Mouse (Mus musculus) erythroblast, embryonic 14.5 days (primary cell): ENCODE data around the gene Cdkal1. TPM values are rescaled to one million over a fixed set of nuclear protein-coding genes. Genes with fewer than 3 reads are reported as not detected.

Experiments
- H3K27me3 ChIP-seq: 2 replicates; pipeline ENCODE4 v1.6.1; 2012; ENCODE audit warnings: inconsistent platforms; ENCODE audit not compliant: control insufficient read depth
- H3K36me3 ChIP-seq: 2 replicates; pipeline ENCODE4 v1.6.1; 2012; ENCODE audit warnings: mild to moderate bottlenecking, inconsistent platforms; ENCODE audit not compliant: control insufficient read depth
- H3K4me1 ChIP-seq: 2 replicates; pipeline ENCODE4 v1.6.1; 2012; ENCODE audit warnings: inconsistent platforms; ENCODE audit not compliant: control insufficient read depth
- H3K4me3 ChIP-seq: replicated peaks from 2 replicates; pipeline ENCODE3; 2012; ENCODE audit warnings: moderate library complexity, mild to moderate bottlenecking, inconsistent platforms
- H3K9me3 ChIP-seq: 2 replicates; pipeline ENCODE4 v1.6.1; 2012; ENCODE audit warnings: low read length, inconsistent platforms, mixed read lengths; ENCODE audit not compliant: control insufficient read depth
- GATA1 ChIP-seq: IDR thresholded peaks from 2 replicates; pipeline ENCODE4 v1.6.1; 2012; ENCODE audit warnings: low read length, inconsistent platforms, mixed read lengths
- TAL1 ChIP-seq: IDR thresholded peaks from 3 replicates; pipeline ENCODE4 v1.6.1; 2012; ENCODE audit warnings: low read length, inconsistent platforms, mixed read lengths
- polyA plus RNA-seq: library from polyadenylated mRNA; stranded (reverse); fragments of >175 nt; gene quantifications from 2 replicates; pipeline ENCODE4 v1.2.3, GENCODE M21; 2012

Cdkal1 gene
- polyA plus RNA-seq, 1 experiment = 0.10 TPM

DNA sequence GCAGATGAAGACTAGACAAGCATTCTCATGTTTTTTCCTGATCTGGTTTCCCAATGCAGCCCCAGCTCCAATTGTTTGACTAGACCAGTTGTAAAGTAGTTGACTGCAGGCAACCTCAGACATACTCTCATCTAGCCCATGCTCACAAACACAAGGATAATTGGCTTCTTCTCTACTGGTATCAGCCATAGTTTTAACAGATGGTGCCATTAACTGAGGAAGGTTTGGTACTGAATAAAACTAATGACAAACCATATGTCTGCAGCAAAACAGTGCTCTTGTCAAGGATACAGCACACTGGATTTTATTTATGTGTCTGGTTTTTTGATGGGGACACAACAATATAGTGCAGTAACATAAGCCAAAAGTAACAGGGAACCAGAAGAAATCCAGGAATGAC is 52.8 kb downstream of the Cdkal1 start:
- Histone ChIP-seq H3K36me3 (no peaks in the 10 kb centered on the region), H3K9me3 (no peaks in the 10 kb centered on the region), H3K4me3 (no peak overlapping the region), H3K27me3 (no peaks in the 10 kb centered on the region), H3K4me1 (no peaks in the 10 kb centered on the region)
- TF ChIP-seq GATA1 (no peak), TAL1 (no peak)

DNA sequence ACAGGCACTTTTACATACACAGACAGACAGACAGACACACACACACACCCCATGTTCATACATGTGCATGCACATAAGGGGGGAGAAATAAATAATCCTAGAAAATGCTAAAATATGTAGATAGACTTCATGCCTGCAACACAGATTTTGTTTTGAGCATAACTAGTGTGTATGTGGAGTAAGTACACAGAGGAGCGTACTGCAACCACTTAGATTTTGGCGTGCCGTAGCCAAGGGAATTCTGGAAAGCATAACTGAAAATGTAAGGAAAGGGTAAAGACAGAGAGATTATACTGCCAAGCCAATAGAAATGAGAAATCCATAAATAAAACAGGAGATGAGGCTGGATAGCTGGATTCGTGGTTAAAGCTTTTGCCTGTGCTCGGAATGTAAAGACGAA is 55.4 kb downstream of the Cdkal1 start:
- TF ChIP-seq GATA1 (no peak), TAL1 (no peak)
- Histone ChIP-seq H3K4me3 (no peak overlapping the region), H3K36me3 (no peaks in the 10 kb centered on the region), H3K4me1 (no peaks in the 10 kb centered on the region), H3K27me3 (no peaks in the 10 kb centered on the region), H3K9me3 (no peaks in the 10 kb centered on the region)

DNA sequence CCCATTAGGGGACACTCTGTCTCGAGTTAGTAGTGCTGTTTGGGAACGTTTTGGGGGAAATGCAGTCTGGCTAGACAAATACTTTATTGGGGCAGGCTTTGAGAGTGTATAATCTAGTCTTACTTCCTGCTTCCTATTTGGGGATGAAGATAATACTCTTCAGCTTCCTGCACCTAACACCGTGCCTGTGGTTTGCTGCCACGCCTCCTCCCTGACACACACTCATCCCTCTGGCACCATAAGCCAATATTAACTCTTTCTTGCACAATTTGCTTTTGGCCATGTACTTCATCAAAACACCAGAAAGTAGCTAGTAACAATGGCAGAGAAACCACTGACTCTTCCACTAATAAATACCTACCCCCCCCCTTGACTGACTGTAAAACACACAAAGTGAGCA is 63.4 kb downstream of the Cdkal1 start:
- H3K36me3 ChIP-seq = no peaks in the 10 kb centered on the region
- no peak overlapping the region for H3K4me3 ChIP-seq
- TF ChIP-seq GATA1 = no peak
- no peak for TF ChIP-seq TAL1
- H3K4me1 ChIP-seq = no peaks in the 10 kb centered on the region
- H3K9me3 ChIP-seq = no peaks in the 10 kb centered on the region
- no peaks in the 10 kb centered on the region for H3K27me3 ChIP-seq

DNA sequence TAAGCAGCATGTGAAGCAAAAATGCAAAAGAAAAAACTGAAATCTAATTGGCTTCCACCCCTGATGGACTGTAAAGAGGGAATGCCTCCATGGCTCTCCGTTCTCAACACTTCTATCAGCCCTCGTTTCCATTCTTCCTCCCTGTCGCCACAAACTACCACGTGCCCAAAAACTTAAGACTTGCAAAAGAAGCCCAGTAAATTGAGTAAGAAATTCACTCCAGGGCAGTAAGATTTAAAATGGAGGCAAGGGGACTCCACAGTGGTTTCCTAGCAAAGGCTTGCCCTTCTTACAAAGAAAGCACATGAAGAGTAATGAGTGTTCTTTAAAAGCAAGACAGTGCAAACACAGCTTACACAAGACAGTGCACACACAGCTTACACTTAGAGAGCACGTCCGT is 64.0 kb downstream of the Cdkal1 start:
- H3K27me3 ChIP-seq = no peaks in the 10 kb centered on the region
- no peaks in the 10 kb centered on the region for H3K36me3 ChIP-seq
- no peak for TF ChIP-seq GATA1
- no peak for TF ChIP-seq TAL1
- H3K4me1 ChIP-seq = no peaks in the 10 kb centered on the region
- H3K4me3 ChIP-seq = no peak overlapping the region
- no peaks in the 10 kb centered on the region for H3K9me3 ChIP-seq

DNA sequence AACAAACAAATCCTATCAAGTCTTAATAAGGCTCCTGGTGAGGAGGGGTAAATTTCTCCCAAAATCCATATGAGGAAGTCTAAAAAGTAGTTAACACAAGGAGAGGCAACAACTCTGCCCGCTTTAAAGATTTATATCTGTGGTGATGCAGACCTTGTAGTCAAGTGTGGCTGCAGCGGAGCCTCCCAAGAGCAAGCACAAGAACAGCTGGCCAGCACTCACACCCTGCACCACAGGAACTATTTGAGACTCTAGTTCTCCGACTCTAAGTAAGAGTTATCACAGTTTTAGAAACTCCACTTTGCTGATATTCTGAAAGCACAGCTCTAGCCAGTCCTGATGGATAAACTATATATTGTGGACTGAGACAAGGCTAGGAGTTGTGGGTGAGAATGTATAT is 68.5 kb downstream of the Cdkal1 start:
- TF ChIP-seq TAL1 (no peak), GATA1 (no peak)
- no peaks in the 10 kb centered on the region for H3K27me3 ChIP-seq
- H3K36me3 ChIP-seq = no peaks in the 10 kb centered on the region
- H3K4me3 ChIP-seq = no peak overlapping the region
- no peaks in the 10 kb centered on the region for H3K4me1 ChIP-seq
- no peaks in the 10 kb centered on the region for H3K9me3 ChIP-seq

DNA sequence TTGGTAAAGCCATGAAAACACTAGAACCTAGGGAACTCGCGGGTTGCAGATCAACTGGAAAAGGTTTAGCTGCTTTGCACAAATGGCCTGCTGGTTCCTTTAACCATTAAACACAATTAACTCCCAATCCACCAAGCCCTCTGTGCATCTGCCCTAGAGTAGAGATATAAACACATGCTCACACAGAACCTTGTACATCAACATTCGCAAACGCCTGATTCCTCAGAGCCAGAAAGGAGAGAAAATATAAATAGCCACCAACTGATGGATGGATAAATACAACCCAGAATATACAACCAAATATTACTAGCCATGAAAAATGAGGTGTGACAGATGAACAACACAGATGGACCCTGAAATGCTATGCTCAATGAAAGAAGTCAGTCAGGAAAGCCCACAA is 70.6 kb downstream of the Cdkal1 start:
- no peak overlapping the region for H3K4me3 ChIP-seq
- no peaks in the 10 kb centered on the region for H3K4me1 ChIP-seq
- H3K36me3 ChIP-seq = no peaks in the 10 kb centered on the region
- TF ChIP-seq TAL1 (no peak), GATA1 (no peak)
- H3K9me3 ChIP-seq = no peaks in the 10 kb centered on the region
- no peaks in the 10 kb centered on the region for H3K27me3 ChIP-seq

DNA sequence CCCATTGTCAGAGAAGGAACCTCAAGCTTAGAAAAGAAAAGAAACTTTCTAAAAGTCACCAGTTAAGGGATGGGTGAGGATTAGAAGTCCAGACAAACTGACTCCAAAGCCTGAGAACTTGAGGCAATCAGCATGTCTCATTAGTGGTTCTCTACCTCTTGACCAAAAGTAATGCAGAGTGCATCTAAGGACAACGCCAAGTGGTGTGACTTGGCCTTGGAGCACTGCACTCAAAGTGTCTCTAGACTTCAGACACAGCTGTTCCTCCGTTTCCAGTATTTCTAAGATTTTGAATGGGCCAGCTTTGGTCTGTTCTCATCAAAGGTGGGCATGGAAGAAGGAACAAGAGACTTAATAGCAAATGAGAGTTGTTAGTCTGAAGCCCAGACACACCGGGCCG is 74.1 kb downstream of the Cdkal1 start:
- H3K36me3 ChIP-seq = no peaks in the 10 kb centered on the region
- H3K4me1 ChIP-seq = no peaks in the 10 kb centered on the region
- H3K9me3 ChIP-seq = no peaks in the 10 kb centered on the region
- H3K27me3 ChIP-seq = no peaks in the 10 kb centered on the region
- TF ChIP-seq TAL1 = no peak
- no peak for TF ChIP-seq GATA1
- H3K4me3 ChIP-seq = no peak overlapping the region

DNA sequence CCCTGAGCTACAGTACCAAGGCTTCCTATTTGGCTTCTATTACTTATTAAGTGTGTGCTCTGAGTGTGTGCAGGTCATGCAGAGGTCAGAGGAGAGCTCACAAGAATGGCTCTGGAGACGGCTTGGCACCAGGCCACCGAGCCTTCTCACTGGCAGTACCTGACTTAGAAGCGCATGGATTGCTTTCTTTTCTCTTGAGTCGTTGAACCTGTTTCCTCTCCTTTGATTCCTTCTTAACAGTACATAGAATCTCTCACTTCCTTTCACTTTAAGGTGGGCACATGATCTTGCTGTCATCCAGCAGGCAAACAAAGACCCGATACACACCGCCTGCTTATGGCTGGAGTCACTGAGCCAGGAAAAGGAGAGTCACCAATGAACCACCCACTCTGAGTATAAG is 74.8 kb downstream of the Cdkal1 start:
- Histone ChIP-seq H3K36me3 (no peaks in the 10 kb centered on the region), H3K9me3 (no peaks in the 10 kb centered on the region), H3K4me3 (no peak overlapping the region), H3K4me1 (no peaks in the 10 kb centered on the region), H3K27me3 (no peaks in the 10 kb centered on the region)
- TF ChIP-seq GATA1 (no peak), TAL1 (no peak)

DNA sequence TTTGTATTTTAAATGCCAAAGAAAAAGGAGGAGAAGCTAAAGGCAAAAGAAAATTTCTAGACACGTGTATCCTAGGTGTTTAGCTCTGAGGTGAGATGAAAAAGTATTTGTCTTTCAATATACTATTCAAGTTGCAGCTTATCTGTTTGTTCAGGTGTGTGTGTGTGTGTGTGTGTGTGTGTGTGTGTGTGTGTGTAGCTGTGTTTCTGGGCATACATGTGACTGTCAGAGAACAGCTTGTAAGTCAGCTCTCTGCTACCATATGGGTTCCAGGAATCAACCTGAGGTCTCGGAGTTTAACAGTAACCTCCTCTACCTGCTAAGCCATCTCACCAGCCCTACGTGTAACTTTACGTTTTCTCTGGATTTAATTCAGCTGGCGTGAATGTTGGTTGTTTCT is 76.0 kb downstream of the Cdkal1 start:
- H3K4me3 ChIP-seq = no peak overlapping the region
- no peak for TF ChIP-seq TAL1
- no peak for TF ChIP-seq GATA1
- H3K9me3 ChIP-seq = no peaks in the 10 kb centered on the region
- no peaks in the 10 kb centered on the region for H3K27me3 ChIP-seq
- H3K36me3 ChIP-seq = no peaks in the 10 kb centered on the region
- H3K4me1 ChIP-seq = no peaks in the 10 kb centered on the region

DNA sequence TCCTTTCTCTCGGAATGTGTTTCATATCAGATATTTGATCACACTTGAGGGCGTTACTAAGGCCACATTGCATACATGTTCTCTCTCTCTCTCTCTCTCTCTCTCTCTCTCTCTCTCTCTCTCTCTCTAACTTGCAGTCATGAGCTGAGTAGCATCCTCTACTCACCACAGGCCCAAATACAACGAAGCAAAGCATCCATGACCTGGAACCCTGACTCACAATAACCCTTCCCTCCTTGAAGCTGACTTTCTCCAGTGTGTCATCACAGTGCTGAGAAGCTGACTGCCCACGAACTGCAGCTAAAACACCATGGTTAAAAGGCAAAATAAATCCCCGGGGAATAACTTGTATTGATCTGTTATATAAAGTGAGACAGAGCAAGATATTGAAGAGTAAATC is 76.4 kb downstream of the Cdkal1 start:
- H3K36me3 ChIP-seq = no peaks in the 10 kb centered on the region
- no peaks in the 10 kb centered on the region for H3K4me1 ChIP-seq
- H3K4me3 ChIP-seq = no peak overlapping the region
- TF ChIP-seq GATA1 (no peak), TAL1 (no peak)
- no peaks in the 10 kb centered on the region for H3K9me3 ChIP-seq
- no peaks in the 10 kb centered on the region for H3K27me3 ChIP-seq
